Mouse (Mus musculus) heart, adult 2 months (tissue): ENCODE measurements around the gene Adprm. TPM values are rescaled to one million over a fixed set of nuclear protein-coding genes. Genes with fewer than 3 reads are reported as not detected.

Source experiments
- DNase-seq, 2 experiments: peaks; one replicate each; pipeline ENCODE4 v3.0.0; 2021
- H3K27ac ChIP-seq: fragments of 200-600 bp; 2 replicates; pipeline ENCODE4 v1.8.1; 2022
- H3K27me3 ChIP-seq: fragments of 200-500 bp; 2 replicates; pipeline ENCODE4 v1.6.1; 2012; ENCODE audit warnings: mild to moderate bottlenecking, low read length, inconsistent platforms, mixed read lengths; ENCODE audit not compliant: control insufficient read depth, insufficient read depth
- H3K36me3 ChIP-seq: fragments of 200-500 bp; 2 replicates; pipeline ENCODE4 v1.6.1; 2012; ENCODE audit warnings: low read length, inconsistent platforms; ENCODE audit not compliant: control insufficient read depth, insufficient read depth
- H3K4me1 ChIP-seq: fragments of 200-500 bp; 2 replicates; pipeline ENCODE4 v1.6.1; 2011; ENCODE audit warnings: low read length; ENCODE audit not compliant: control insufficient read depth, insufficient read depth
- H3K4me3 ChIP-seq: fragments of 200-600 bp; 2 replicates; pipeline ENCODE4 v1.8.1; 2022
- H3K79me2 ChIP-seq: fragments of 200-500 bp; replicated peaks from 2 replicates; pipeline ENCODE4 v1.6.1; 2012; ENCODE audit warnings: mild to moderate bottlenecking, inconsistent platforms, low read length, moderate library complexity, mixed read lengths; ENCODE audit not compliant: control insufficient read depth, insufficient read depth
- H3K9ac ChIP-seq: fragments of 200-500 bp; 2 replicates; pipeline ENCODE4 v1.6.1; 2012; ENCODE audit warnings: low read depth, mild to moderate bottlenecking, control low read depth, inconsistent platforms, low read length, mixed read lengths
- CTCF ChIP-seq: fragments of 200-600 bp; IDR thresholded peaks from 2 replicates; pipeline ENCODE4 v1.8.1; 2022; ENCODE audit warnings: antibody characterized with exemption, mild to moderate bottlenecking, moderate library complexity
- EP300 ChIP-seq: fragments of 200-500 bp; IDR thresholded peaks from 2 replicates; pipeline ENCODE4 v1.6.1; 2011; ENCODE audit warnings: low read depth, low read length, control low read depth; ENCODE audit not compliant: insufficient read depth
- POLR2A ChIP-seq: fragments of 200-500 bp; IDR thresholded peaks from 2 replicates; pipeline ENCODE4 v1.6.1; 2011; ENCODE audit warnings: mild to moderate bottlenecking, low read depth, low read length, control low read depth; ENCODE audit not compliant: insufficient read depth
- WGBS: fragments of 180-500 bp; shearing (Covaris S2); methylation state at CpG from one replicate; pipeline ENCODE4 v1.1.7; 2018; 5-methylcytosine and 5-hydroxymethylcytosine counted together
- intact Hi-C: fragments of 180-260 bp; cut with DNase I; formaldehyde crosslinking; loops from one replicate; pipeline ENCODE4 v1.15.1; 2025
- polyA plus RNA-seq: library from polyadenylated mRNA; depleted of rRNA; stranded (reverse); fragments of >200 nt; gene quantifications from 2 replicates; pipeline ENCODE4 v1.2.3, GENCODE M21; 2012
- total RNA-seq, 2 experiments: library from RNA; stranded (reverse); gene quantifications; 2 replicates each; pipeline ENCODE4 v1.2.3; 2021

The Adprm gene
- total and polyA plus RNA-seq, 3 experiments = 9.8 to 14.6 (median 10.8) TPM

- Histone ChIP-seq H3K27ac (no peak overlapping the region), H3K9ac (no peak overlapping the region), H3K27me3 (no peaks in the 10 kb centered on the region), H3K36me3 (no peaks in the 10 kb centered on the region), H3K4me1 (no peaks in the 10 kb centered on the region; the same call in 1 of the 2 replicates), H3K4me3 (no peak overlapping the region), H3K79me2 (no peaks in the 10 kb centered on the region)
- no peak for DNase-seq
- intact Hi-C loops = no loop called here
- TF ChIP-seq EP300 (no peak), POLR2A (no peak), CTCF (no peak)
- 45% methylated on average over 3 of the region's 3 CpGs for WGBS
Measured at GRCm38 (mm10) chr11:67075036-67075435, 22.6 kb upstream of the Adprm start.

GRCm38 (mm10) chr11:67072615-67073130, 20.3 kb upstream of the Adprm start:
- no peak for DNase-seq
- Histone ChIP-seq H3K27ac (no peak overlapping the region), H3K9ac (no peak overlapping the region), H3K79me2 (no peaks in the 10 kb centered on the region), H3K36me3 (no peaks in the 10 kb centered on the region), H3K27me3 (no peaks in the 10 kb centered on the region), H3K4me1 (no peaks in the 10 kb centered on the region), H3K4me3 (no peak overlapping the region)
- intact Hi-C loops = no loop called here
- WGBS = 42% methylated on average over 15 of the region's 15 CpGs
- TF ChIP-seq CTCF = no peak
- no peak for TF ChIP-seq POLR2A
- TF ChIP-seq EP300 = no peak

GRCm38 (mm10) chr11:67067741-67068140, 15.3 kb upstream of the Adprm start:
- no peak for DNase-seq
- Histone ChIP-seq H3K79me2 (no peaks in the 10 kb centered on the region), H3K4me1 (no peaks in the 10 kb centered on the region), H3K27ac (no peak overlapping the region), H3K9ac (no peak overlapping the region), H3K27me3 (no peaks in the 10 kb centered on the region), H3K36me3 (no peaks in the 10 kb centered on the region), H3K4me3 (no peak overlapping the region)
- intact Hi-C loops = no loop called here
- WGBS = 84% methylated on average over 3 of the region's 3 CpGs
- TF ChIP-seq EP300 (no peak), POLR2A (no peak), CTCF (no peak)

GRCm38 (mm10) chr11:67062726-67063125, 10.3 kb upstream of the Adprm start:
- no peak overlapping the region for H3K27ac ChIP-seq
- H3K4me3 ChIP-seq = no peak overlapping the region
- H3K27me3 ChIP-seq = no peaks in the 10 kb centered on the region
- no peaks in the 10 kb centered on the region; the same call in 1 of the 2 replicates for H3K36me3 ChIP-seq
- TF ChIP-seq CTCF = no peak
- no peak for TF ChIP-seq POLR2A
- TF ChIP-seq EP300 = no peak
- H3K4me1 ChIP-seq = no peaks in the 10 kb centered on the region
- no peak for DNase-seq
- H3K79me2 ChIP-seq = no peaks in the 10 kb centered on the region; the same call in 1 of the 2 replicates
- WGBS = 87% methylated on average over 3 of the region's 3 CpGs
- H3K9ac ChIP-seq = no peak overlapping the region
- intact Hi-C loops = no loop called here

GRCm38 (mm10) chr11:67061311-67061710, 8.9 kb upstream of the Adprm start:
- no peak overlapping the region for H3K9ac ChIP-seq
- DNase-seq = no peak
- H3K79me2 ChIP-seq = no peaks in the 10 kb centered on the region; the same call in 1 of the 2 replicates
- H3K4me1 ChIP-seq = no peaks in the 10 kb centered on the region
- H3K4me3 ChIP-seq = no peak overlapping the region
- H3K27me3 ChIP-seq = no peaks in the 10 kb centered on the region
- WGBS = 90% methylated on average over 2 of the region's 2 CpGs
- TF ChIP-seq EP300 (no peak), CTCF (no peak), POLR2A (no peak)
- intact Hi-C loops = no loop called here
- H3K36me3 ChIP-seq = no peaks in the 10 kb centered on the region; the same call in 1 of the 2 replicates
- H3K27ac ChIP-seq = no peak overlapping the region

- DNase-seq = no peak
- H3K36me3 ChIP-seq = peaks cover 6% of the 10 kb centered on the region
- no peak overlapping the region for H3K27ac ChIP-seq
- H3K9ac ChIP-seq = no peak overlapping the region
- peaks cover under 1% of the 10 kb centered on the region for H3K79me2 ChIP-seq
- 85% methylated on average over 8 of the region's 8 CpGs for WGBS
- intact Hi-C loops = no loop called here
- TF ChIP-seq EP300 (no peak), POLR2A (no peak), CTCF (no peak)
- H3K4me3 ChIP-seq = no peak overlapping the region
- H3K27me3 ChIP-seq = no peaks in the 10 kb centered on the region
- no peaks in the 10 kb centered on the region; the same call in 1 of the 2 replicates for H3K4me1 ChIP-seq
Measured at GRCm38 (mm10) chr11:67054754-67055365, 2.5 kb upstream of the Adprm start.
